Mouse (Mus musculus) limb, embryonic 13.5 days (tissue): ENCODE data around the gene Gm17482. TPM values are rescaled to one million over a fixed set of nuclear protein-coding genes. Genes with fewer than 3 reads are reported as not detected.

Source experiments
- polyA plus RNA-seq: library from polyadenylated mRNA; unstranded; fragments of >200 nt; fragmentation: Nextera tagmentation; extraction: Ambion mirVana; gene quantifications from 2 replicates; pipeline ENCODE4 v1.2.1, GENCODE M21; 2015

Gm17482 gene
- polyA plus RNA-seq, 1 experiment from 2014 or later = not detected

Other genes starting within 250 kb of the Gm17482 start
- 68.9 and 74.8 TPM in 2 replicates for gene Tamm41, start 189.5 kb upstream of the Gm17482 start, polyA plus RNA-seq
- 0.79 and 1.1 TPM in 2 replicates for gene Syn2, start 92.4 kb upstream of the Gm17482 start, polyA plus RNA-seq
- gene Timp4, start 24.9 kb downstream of the Gm17482 start, polyA plus RNA-seq = 0.59 and 0.72 TPM in 2 replicates
- 0.54 and 0.70 TPM in 2 replicates for gene Pparg, start 133.6 kb downstream of the Gm17482 start, polyA plus RNA-seq